Mouse (Mus musculus) intestine, embryonic 14.5 days (tissue): ENCODE data around the gene Zfp36l2. TPM values are rescaled to one million over a fixed set of nuclear protein-coding genes. Genes with fewer than 3 reads are reported as not detected.

Experiments
- ATAC-seq: fragments of 200-750 bp; cut with Nextera tagmentation; replicated peaks from 2 replicates; pipeline ENCODE4 v1.8.0; 2017; ENCODE audit warnings: low read depth, moderate number of reproducible peaks, moderate TSS enrichment, moderate library complexity; ENCODE audit not compliant: low FRiP score, low TSS enrichment
- DNase-seq: peaks from one replicate; pipeline ENCODE4 v3.0.0-alpha.2; 2018; ENCODE audit warnings: low spot score
- H3K27ac ChIP-seq: fragments of 300-500 bp; sonication (generic); 2 replicates; pipeline ENCODE4 v1.5.1; 2014; ENCODE audit warnings: low read depth, mild to moderate bottlenecking, control low read depth
- H3K27me3 ChIP-seq: fragments of 300-500 bp; sonication (generic); replicated peaks from 2 replicates; pipeline ENCODE4 v1.6.1; 2014; ENCODE audit warnings: low read length, control low read depth; ENCODE audit not compliant: control insufficient read depth, insufficient read depth
- H3K36me3 ChIP-seq: fragments of 300-500 bp; sonication (generic); 2 replicates; pipeline ENCODE4 v1.6.1; 2014; ENCODE audit warnings: low read length, control low read depth; ENCODE audit not compliant: control insufficient read depth, insufficient read depth
- H3K4me1 ChIP-seq: fragments of 300-500 bp; sonication (generic); replicated peaks from 2 replicates; pipeline ENCODE4 v1.6.1; 2014; ENCODE audit warnings: low read length, control low read depth, mixed read lengths; ENCODE audit not compliant: control insufficient read depth, insufficient read depth
- H3K4me2 ChIP-seq: fragments of 300-500 bp; sonication (generic); 2 replicates; pipeline ENCODE4 v1.6.1; 2014; ENCODE audit warnings: low read length
- H3K4me3 ChIP-seq: fragments of 300-500 bp; sonication (generic); 2 replicates; pipeline ENCODE4 v1.5.1; 2014; ENCODE audit warnings: low read depth, low read length, control low read depth, mixed read lengths
- H3K9ac ChIP-seq: fragments of 300-500 bp; sonication (generic); 2 replicates; pipeline ENCODE4 v1.6.1; 2014; ENCODE audit warnings: mild to moderate bottlenecking, low read length
- H3K9me3 ChIP-seq: fragments of 300-500 bp; sonication (generic); 2 replicates; pipeline ENCODE4 v1.6.1; 2016; ENCODE audit warnings: low read length, control low read depth; ENCODE audit not compliant: control insufficient read depth
- WGBS: fragments of 180-500 bp; shearing (Covaris S2); extraction: QIAGEN DNeasy Blood & Tissue Kit; methylation state at CpG from one replicate; pipeline ENCODE4 v1.1.7; 2014; 5-methylcytosine and 5-hydroxymethylcytosine counted together
- polyA plus RNA-seq: library from polyadenylated mRNA; unstranded; fragments of >200 nt; fragmentation: Nextera tagmentation; extraction: Ambion mirVana; gene quantifications from 2 replicates; pipeline ENCODE4 v1.2.1, GENCODE M21; 2014

Zfp36l2 gene
- polyA plus RNA-seq, 1 experiment from 2014 or later, result 36.5 TPM

- Histone ChIP-seq H3K27me3 (no peaks in the 10 kb centered on the region), H3K36me3 (no peaks in the 10 kb centered on the region), H3K9me3 (no peaks in the 10 kb centered on the region), H3K4me2 (no peak overlapping the region), H3K4me1 (peaks cover 23% of the 10 kb centered on the region), H3K27ac (no peak overlapping the region), H3K4me3 (no peak overlapping the region), H3K9ac (no peak overlapping the region)
- ATAC-seq (no peak), DNase-seq (no peak)
- WGBS, result 60% methylated on average over 12 of the region's 12 CpGs
These were observed 34.6 kb downstream of the Zfp36l2 start for GRCm38 (mm10) chr17:84152976-84153786.

- no peak overlapping the region for H3K4me3 ChIP-seq
- H3K9ac ChIP-seq, result no peak overlapping the region
- no peaks in the 10 kb centered on the region for H3K9me3 ChIP-seq
- H3K27me3 ChIP-seq, result no peaks in the 10 kb centered on the region
- no peak for ATAC-seq
- H3K36me3 ChIP-seq, result no peaks in the 10 kb centered on the region
- WGBS, result 45% methylated on average over 6 of the region's 6 CpGs
- DNase-seq, result no peak
- no peak overlapping the region for H3K27ac ChIP-seq
- H3K4me1 ChIP-seq, result peaks cover 28% of the 10 kb centered on the region
- no peak overlapping the region for H3K4me2 ChIP-seq
These were observed 35.4 kb downstream of the Zfp36l2 start for GRCm38 (mm10) chr17:84152206-84152975.

GRCm38 (mm10) chr17:84151306-84151705 lies 36.4 kb downstream of the Zfp36l2 start:
- no peak for ATAC-seq
- Histone ChIP-seq H3K36me3 (no peaks in the 10 kb centered on the region), H3K4me2 (no peak overlapping the region), H3K27ac (no peak overlapping the region), H3K4me3 (no peak overlapping the region), H3K27me3 (no peaks in the 10 kb centered on the region), H3K4me1 (peaks cover 39% of the 10 kb centered on the region), H3K9ac (no peak overlapping the region), H3K9me3 (no peaks in the 10 kb centered on the region)
- 65% methylated on average over 6 of the region's 6 CpGs for WGBS
- DNase-seq, result no peak

- H3K4me1 ChIP-seq, result peaks cover 47% of the 10 kb centered on the region
- no peak for ATAC-seq
These were observed 37.5 kb downstream of the Zfp36l2 start for GRCm38 (mm10) chr17:84150291-84150690.

GRCm38 (mm10) chr17:84149566-84149965 lies 38.2 kb downstream of the Zfp36l2 start:
- H3K9ac ChIP-seq, result no peak overlapping the region
- H3K36me3 ChIP-seq, result no peaks in the 10 kb centered on the region
- peaks cover 44% of the 10 kb centered on the region for H3K4me1 ChIP-seq
- 54% methylated on average over 5 of the region's 5 CpGs for WGBS
- H3K9me3 ChIP-seq, result no peaks in the 10 kb centered on the region
- no peaks in the 10 kb centered on the region for H3K27me3 ChIP-seq
- ATAC-seq (no peak), DNase-seq (no peak)
- H3K4me3 ChIP-seq, result no peak overlapping the region
- H3K27ac ChIP-seq, result no peak overlapping the region
- no peak overlapping the region for H3K4me2 ChIP-seq

More at GRCm38 (mm10) chr17:84150291-84150690, 37.5 kb downstream of the Zfp36l2 start:
- WGBS, result 85% methylated on average over 8 of the region's 8 CpGs
- Histone ChIP-seq H3K36me3 (no peaks in the 10 kb centered on the region), H3K27ac (no peak overlapping the region), H3K4me2 (no peak overlapping the region), H3K27me3 (no peaks in the 10 kb centered on the region), H3K9ac (no peak overlapping the region), H3K4me3 (no peak overlapping the region), H3K9me3 (no peaks in the 10 kb centered on the region)
- no peak for DNase-seq

- Histone ChIP-seq H3K4me3 (no peak overlapping the region), H3K36me3 (no peaks in the 10 kb centered on the region), H3K27ac (peak overlapping the region; percentile 67), H3K4me2 (no peak overlapping the region), H3K27me3 (no peaks in the 10 kb centered on the region), H3K9ac (no peak overlapping the region), H3K4me1 (peaks cover 44% of the 10 kb centered on the region), H3K9me3 (no peaks in the 10 kb centered on the region)
- 31% methylated on average over 11 of the region's 11 CpGs for WGBS
- DNase-seq, result no peak
- peak; percentile 63 for ATAC-seq
These were observed 39.0 kb downstream of the Zfp36l2 start for GRCm38 (mm10) chr17:84148499-84149484.

GRCm38 (mm10) chr17:84147183-84148108 lies 40.3 kb downstream of the Zfp36l2 start:
- H3K9me3 ChIP-seq, result no peaks in the 10 kb centered on the region
- ATAC-seq (no peak), DNase-seq (no peak)
- H3K27me3 ChIP-seq, result no peaks in the 10 kb centered on the region
- H3K9ac ChIP-seq, result no peak overlapping the region
- no peak overlapping the region for H3K27ac ChIP-seq
- H3K4me2 ChIP-seq, result no peak overlapping the region
- WGBS, result 60% methylated on average over 11 of the region's 11 CpGs
- H3K4me3 ChIP-seq, result no peak overlapping the region
- H3K36me3 ChIP-seq, result no peaks in the 10 kb centered on the region
- H3K4me1 ChIP-seq, result peaks cover 52% of the 10 kb centered on the region
